ENCODE assay signal across 11 mouse cellular contexts in the genomic region with DNA sequence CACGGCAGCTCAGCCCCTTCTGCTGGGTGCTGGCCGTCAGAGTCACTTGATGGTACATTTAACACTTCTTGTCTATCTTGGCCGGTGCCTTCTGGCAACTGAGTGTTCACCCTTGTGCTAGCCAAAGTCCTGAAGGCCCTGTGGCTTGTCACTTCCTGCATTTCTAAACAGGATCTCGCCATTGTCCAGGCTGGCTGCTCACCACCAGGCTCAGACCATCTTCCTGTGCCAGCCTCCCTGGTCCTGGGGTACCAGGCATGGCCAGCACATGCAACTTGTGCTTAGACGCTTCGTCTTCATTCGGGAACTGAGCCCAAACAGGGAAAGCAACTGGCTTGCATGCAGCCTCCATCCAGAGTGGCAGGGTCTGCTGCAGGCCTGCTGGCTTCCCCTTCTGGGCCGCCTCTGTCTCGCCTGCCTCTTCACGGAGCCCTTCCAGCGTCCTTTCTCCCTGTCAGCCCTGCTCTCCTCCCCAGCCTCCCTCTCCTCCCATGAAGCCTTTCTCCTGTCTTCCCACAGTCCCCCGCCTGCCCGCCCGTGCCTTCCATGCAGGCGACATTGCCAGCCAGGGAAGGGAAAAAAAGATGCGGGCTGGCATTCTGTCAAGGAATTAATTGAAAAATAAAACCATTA.
A peak's percentile ranks its signal among the peaks of the same experiment; 100 is the strongest.
DNase-seq lines count a peak whose midpoint lies in the region; ATAC-seq and TF ChIP-seq lines count a peak whose summit lies in the region.
"Had no signal": no experiment of that assay in that cellular context is flagged by ENCODE, and none has a peak within 500 bp of the region (broad histone marks: within the 10 kb centered on the region; RNA-seq: fewer than 3 reads in every experiment).

No protein-coding gene starts in this region.

- H3K4me2 ChIP-seq in forebrain, embryonic 16.5 days (ENCODE audit: low read length) = peak overlapping the region; percentile 18
- no peak overlapping the region for H3K4me2 ChIP-seq in midbrain, embryonic 12.5 days (replicated peaks)
- H3K4me2 ChIP-seq: liver, embryonic 15.5 days had no signal

- H3K27me3 ChIP-seq in forebrain, embryonic 16.5 days (replicated peaks; ENCODE audit: control insufficient read depth, insufficient read depth, low read length) = no peaks in the 10 kb centered on the region
- H3K27me3 ChIP-seq in midbrain, embryonic 12.5 days = peaks cover 7% of the 10 kb centered on the region; the same call in 1 of the 2 replicates
- no peaks in the 10 kb centered on the region for H3K27me3 ChIP-seq in kidney, adult 2 months (replicated peaks; ENCODE audit: control insufficient read depth, insufficient read depth, low read length)
- H3K27me3 ChIP-seq: liver, embryonic 15.5 days had no signal

- 23% methylated on average over 16 of the region's 16 CpGs for WGBS in forebrain, embryonic 16.5 days
- WGBS in midbrain, embryonic 12.5 days = 64% methylated on average over 16 of the region's 16 CpGs
- WGBS in kidney, adult 2 months = 69% methylated on average over 16 of the region's 16 CpGs

- DNase-seq in kidney, postnatal 4 days = peak; percentile 17 to 35
- DNase-seq in kidney, adult 8-10 months = no peak
- peak; percentile 58 for DNase-seq in Muller cell, postnatal 12 days (ENCODE audit: inconsistent ontology term)
- no peak for DNase-seq in kidney, adult 2 months
- no peak for DNase-seq in kidney, adult 11 months
- DNase-seq in urinary bladder, postnatal 25 days (ENCODE audit: low spot score) = no peak

- peak; percentile 84 for ATAC-seq in forebrain, embryonic 16.5 days
- ATAC-seq in midbrain, embryonic 12.5 days (ENCODE audit: low FRiP score, low read depth) = no peak
- ATAC-seq: inflammation-experienced regulatory T-cells, adult 6 months had no signal

- no peak for TF ChIP-seq CTCF in kidney, adult 2 months (conservative IDR thresholded peaks at IDR 0.05; ENCODE audit: insufficient read depth, insufficient read length, low read depth, low read length)

- peak overlapping the region; percentile 38 for H3K9ac ChIP-seq in forebrain, embryonic 16.5 days (replicated peaks; ENCODE audit: low read depth, low read length)
- H3K9ac ChIP-seq in midbrain, embryonic 12.5 days (replicated peaks) = no peak overlapping the region
- H3K9ac ChIP-seq: liver, embryonic 15.5 days had no signal

- peak overlapping the region; percentile 85 for H3K27ac ChIP-seq in forebrain, embryonic 16.5 days (ENCODE audit: low read length)
- H3K27ac ChIP-seq in midbrain, embryonic 12.5 days (replicated peaks) = peak overlapping the region; percentile 63
- H3K27ac ChIP-seq in kidney, adult 2 months (ENCODE audit: insufficient read depth, low read depth, low read length) = no peak overlapping the region
- H3K27ac ChIP-seq: liver, embryonic 15.5 days had no signal

- TF ChIP-seq POLR2A in kidney, adult 2 months (IDR thresholded peaks at IDR 0.05; ENCODE audit: low read depth, low read length) = no peak

- H3K4me1 ChIP-seq in forebrain, embryonic 16.5 days (replicated peaks; ENCODE audit: control insufficient read depth, insufficient read depth, low read length) = peaks cover 41% of the 10 kb centered on the region
- H3K4me1 ChIP-seq in midbrain, embryonic 12.5 days = peaks cover 50% of the 10 kb centered on the region
- H3K4me1 ChIP-seq in kidney, adult 2 months (ENCODE audit: control insufficient read depth, insufficient read depth, low read length) = no peaks in the 10 kb centered on the region
- H3K4me1 ChIP-seq: liver, embryonic 15.5 days had no signal

- no peaks in the 10 kb centered on the region for H3K9me3 ChIP-seq in forebrain, embryonic 16.5 days (ENCODE audit: control insufficient read depth, low read length)
- H3K9me3 ChIP-seq in midbrain, embryonic 12.5 days = no peaks in the 10 kb centered on the region
- H3K9me3 ChIP-seq: liver, embryonic 15.5 days had no signal

- H3K4me3 ChIP-seq in forebrain, embryonic 16.5 days (replicated peaks; ENCODE audit: low read length) = no peak overlapping the region
- H3K4me3 ChIP-seq in midbrain, embryonic 12.5 days = no peak overlapping the region
- no peak overlapping the region for H3K4me3 ChIP-seq in kidney, adult 2 months (ENCODE audit: insufficient read depth, low read depth, low read length)
- H3K4me3 ChIP-seq: erythroblast, embryonic 14.5 days; liver, embryonic 15.5 days had no signal

- H3K36me3 ChIP-seq in forebrain, embryonic 16.5 days (ENCODE audit: control insufficient read depth, insufficient read depth) = no peaks in the 10 kb centered on the region
- H3K36me3 ChIP-seq in midbrain, embryonic 12.5 days = peaks cover 14% of the 10 kb centered on the region; the same call in 1 of the 2 replicates
- H3K36me3 ChIP-seq in kidney, adult 2 months (ENCODE audit: control insufficient read depth, insufficient read depth, low read length) = no peaks in the 10 kb centered on the region

Comparison
In these comparisons a context has a peak if more than half of its experiments do, and no peak if none do; other contexts are left out.
1. DNase-seq: peak in kidney, postnatal 4 days (2 of 2) and Muller cell, postnatal 12 days (single experiment); none in kidney, adult 8-10 months (0 of 2), kidney, adult 2 months (single experiment), kidney, adult 11 months (single experiment) and urinary bladder, postnatal 25 days (single experiment).